ENCODE assay signal across 8 mouse cellular contexts in the genomic region with DNA sequence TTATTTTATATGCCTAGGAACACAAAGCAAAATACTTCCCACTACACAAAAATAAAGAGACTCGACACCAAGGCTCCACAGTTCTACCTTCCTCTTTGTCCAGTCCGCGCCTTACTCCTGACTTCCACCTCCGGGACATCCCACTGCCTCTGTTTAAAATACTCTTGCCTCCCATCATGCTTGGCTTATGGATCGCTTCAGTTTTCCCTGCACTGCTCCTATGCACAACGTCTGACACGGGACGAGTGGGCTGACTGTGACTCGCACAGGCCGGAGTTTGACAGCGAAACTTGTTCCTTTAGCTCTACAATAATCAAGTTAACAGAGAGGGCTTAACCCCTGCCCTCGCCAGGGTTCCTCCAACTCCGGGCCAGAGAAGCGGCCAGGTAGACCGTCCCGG. TPM values are rescaled to one million over a fixed set of nuclear protein-coding genes. Genes with fewer than 3 reads are reported as not detected.
A peak's percentile ranks its signal among the peaks of the same experiment; 100 is the strongest.
DNase-seq lines count a peak whose midpoint lies in the region; ATAC-seq and TF ChIP-seq lines count a peak whose summit lies in the region.

No protein-coding gene starts in this region.

- H3K27ac ChIP-seq in kidney, adult 2 months (ENCODE audit: insufficient read depth, low read depth, low read length), result no peak overlapping the region
- H3K27ac ChIP-seq in bone marrow macrophage, adult 2 months (ENCODE audit: insufficient read depth, low read depth, low read length), result peak overlapping the region; percentile 81
- peak overlapping the region; percentile 45; the same call in 1 of the 2 replicates for H3K27ac ChIP-seq in hindbrain, embryonic 15.5 days (replicated peaks)
- H3K27ac ChIP-seq in midbrain, embryonic 15.5 days, result peak overlapping the region; percentile 32; the same call in 1 of the 2 replicates

- DNase-seq in kidney, adult 2 months, result no peak
- no peak for DNase-seq in kidney, postnatal 4 days
- no peak for DNase-seq in Muller cell, postnatal 12 days (ENCODE audit: inconsistent ontology term)
- no peak for DNase-seq in cerebellum, adult 8-10 months

- peak overlapping the region; percentile 73 for H3K4me3 ChIP-seq in kidney, adult 2 months (ENCODE audit: insufficient read depth, low read depth, low read length)
- peak overlapping the region; percentile 100 for H3K4me3 ChIP-seq in bone marrow macrophage, adult 2 months (ENCODE audit: insufficient read depth, low read length)
- peak overlapping the region; percentile 99 for H3K4me3 ChIP-seq in hindbrain, embryonic 15.5 days
- peak overlapping the region; percentile 94 for H3K4me3 ChIP-seq in midbrain, embryonic 15.5 days

- no peaks in the 10 kb centered on the region for H3K9me3 ChIP-seq in hindbrain, embryonic 15.5 days
- H3K9me3 ChIP-seq in midbrain, embryonic 15.5 days, result no peaks in the 10 kb centered on the region

- no peaks in the 10 kb centered on the region for H3K36me3 ChIP-seq in kidney, adult 2 months (ENCODE audit: control insufficient read depth, insufficient read depth, low read length)
- peaks cover 12% of the 10 kb centered on the region for H3K36me3 ChIP-seq in hindbrain, embryonic 15.5 days
- 0 out of 2 replicates have a peak, but pooled peaks cover 3% of the 10 kb centered on the region for H3K36me3 ChIP-seq in midbrain, embryonic 15.5 days (replicated peaks)

- H3K4me1 ChIP-seq in kidney, adult 2 months (ENCODE audit: control insufficient read depth, insufficient read depth, low read length), result peaks cover 9% of the 10 kb centered on the region
- peaks cover 13% of the 10 kb centered on the region for H3K4me1 ChIP-seq in bone marrow macrophage, adult 2 months (ENCODE audit: control insufficient read depth, insufficient read depth, low read length)
- peaks cover 25% of the 10 kb centered on the region for H3K4me1 ChIP-seq in hindbrain, embryonic 15.5 days (replicated peaks)
- peaks cover 22% of the 10 kb centered on the region for H3K4me1 ChIP-seq in midbrain, embryonic 15.5 days

- WGBS in kidney, adult 2 months, result under 1% methylated on average over 16 of the region's 16 CpGs
- WGBS in hindbrain, embryonic 15.5 days, result under 1% methylated on average over 16 of the region's 16 CpGs
- WGBS in midbrain, embryonic 15.5 days, result under 1% methylated on average over 16 of the region's 16 CpGs

- peak overlapping the region; percentile 61 for H3K9ac ChIP-seq in hindbrain, embryonic 15.5 days
- peak overlapping the region; percentile 59 for H3K9ac ChIP-seq in midbrain, embryonic 15.5 days

- TF ChIP-seq CTCF in kidney, adult 2 months (conservative IDR thresholded peaks at IDR 0.05; ENCODE audit: insufficient read depth, insufficient read length, low read depth, low read length), result no peak
- TF ChIP-seq CTCF in bone marrow macrophage, adult 2 months (IDR thresholded peaks at IDR 0.05; ENCODE audit: low read depth, low read length), result no peak

- H3K27me3 ChIP-seq in kidney, adult 2 months (replicated peaks; ENCODE audit: control insufficient read depth, insufficient read depth, low read length), result no peaks in the 10 kb centered on the region
- no peaks in the 10 kb centered on the region for H3K27me3 ChIP-seq in hindbrain, embryonic 15.5 days
- H3K27me3 ChIP-seq in midbrain, embryonic 15.5 days (replicated peaks), result no peaks in the 10 kb centered on the region

- TF ChIP-seq POLR2A in kidney, adult 2 months (IDR thresholded peaks at IDR 0.05; ENCODE audit: low read depth, low read length), result no peak
- TF ChIP-seq POLR2A in bone marrow macrophage, adult 2 months (IDR thresholded peaks at IDR 0.05; ENCODE audit: borderline replicate concordance, low read depth, low read length), result no peak

- ATAC-seq in hindbrain, embryonic 15.5 days (ENCODE audit: low FRiP score, low read depth), result no peak
- ATAC-seq in midbrain, embryonic 15.5 days (replicated peaks), result no peak; the same call in 1 of the 2 replicates
- ATAC-seq in activated CD4-positive, CD25-positive, alpha-beta regulatory T cell, adult 4 months, result no peak

- H3K4me2 ChIP-seq in hindbrain, embryonic 15.5 days, result peak overlapping the region; percentile 84
- peak overlapping the region; percentile 93 for H3K4me2 ChIP-seq in midbrain, embryonic 15.5 days

RNA-seq across cellular contexts. Expression of a gene that starts 0.3 kb away (rescaled TPM):
- 13.1 and 15.2 TPM in 2 replicates for polyA plus RNA-seq in kidney, adult 2 months (2012; rRNA removed)
- polyA plus RNA-seq in bone marrow macrophage, adult 2 months (2012; ENCODE audit: insufficient read depth, insufficient read length, missing spikeins), result 39.6 and 50.2 TPM in 2 replicates
- polyA plus RNA-seq in hindbrain, embryonic 15.5 days (2015; fragmentation: Nextera tagmentation; extraction: Ambion mirVana), result 48.8 and 52.7 TPM in 2 replicates
- polyA plus RNA-seq in midbrain, embryonic 15.5 days (2015; fragmentation: Nextera tagmentation; extraction: Ambion mirVana), result 52.4 and 56.2 TPM in 2 replicates
- 10 to 100 TPM; 85.9 to 96.9 TPM for polyA plus RNA-seq in activated CD4-positive, CD25-positive, alpha-beta regulatory T cell, adult 4 months (2017; shearing (Covaris generic))
